Mouse (Mus musculus) MEL (cell line): Measurements from ENCODE around the gene Pxdn. TPM values are rescaled to one million over a fixed set of nuclear protein-coding genes. Genes with fewer than 3 reads are reported as not detected.

ENCODE experiments used
- DNase-seq: peaks from one replicate; pipeline ENCODE4 v3.0.0; 2011; ENCODE audit warnings: low read depth, low spot score
- H3K27ac ChIP-seq: 2 replicates; pipeline ENCODE4 v1.5.1; 2012; ENCODE audit warnings: low read depth, mild to moderate bottlenecking, control low read depth, low read length, moderate library complexity; ENCODE audit not compliant: control insufficient read depth
- H3K27me3 ChIP-seq, 2 experiments: fragments of 150-350 bp in 1 of 2; sonication (generic) in 1 of 2; 2 replicates each; pipeline ENCODE4 v1.6.1; 2012; ENCODE audit warnings: low read length in 2 of 2, mild to moderate bottlenecking in 2 of 2, improper control_type of control experiment in 1 of 2, moderate library complexity in 1 of 2; ENCODE audit not compliant: insufficient read depth in 2 of 2, control insufficient read depth in 1 of 2
- H3K36me3 ChIP-seq, 2 experiments: 2 replicates each; pipeline ENCODE4 v1.6.1; 2012 to 2014; ENCODE audit warnings: low read length in 2 of 2, improper control_type of control experiment in 1 of 2, inconsistent platforms in 1 of 2, mild to moderate bottlenecking in 1 of 2; ENCODE audit not compliant: insufficient read depth in 2 of 2, control insufficient read depth in 1 of 2
- H3K4me1 ChIP-seq, 2 experiments: fragments of 150-350 bp in 1 of 2; sonication (generic) in 1 of 2; 2 replicates each; pipeline ENCODE4 v1.6.1; 2012; ENCODE audit warnings: low read length in 2 of 2, improper control_type of control experiment in 1 of 2, mild to moderate bottlenecking in 1 of 2; ENCODE audit not compliant: insufficient read depth in 2 of 2, control insufficient read depth in 1 of 2
- H3K4me3 ChIP-seq, 2 experiments: fragments of 150-350 bp in 1 of 2; sonication (generic) in 1 of 2; 2 replicates each; pipeline ENCODE4 v1.5.1; 2012; ENCODE audit warnings: low read depth in 2 of 2, low read length in 2 of 2, mild to moderate bottlenecking in 2 of 2, moderate library complexity in 2 of 2, control low read depth in 1 of 2, improper control_type of control experiment in 1 of 2; ENCODE audit not compliant: control insufficient read depth in 1 of 2, insufficient read depth in 1 of 2
- H3K79me2 ChIP-seq: 2 replicates; pipeline ENCODE4 v1.6.1; 2012; ENCODE audit warnings: mild to moderate bottlenecking, low read length, moderate library complexity; ENCODE audit not compliant: control insufficient read depth, poor library complexity, insufficient read depth
- H3K9ac ChIP-seq: 2 replicates; pipeline ENCODE4 v1.6.1; 2012; ENCODE audit warnings: low read depth, mild to moderate bottlenecking, control low read depth, low read length, moderate library complexity; ENCODE audit not compliant: control insufficient read depth, poor library complexity, severe bottlenecking
- H3K9me3 ChIP-seq: fragments of 150-350 bp; sonication (generic); replicated peaks from 2 replicates; pipeline ENCODE4 v1.6.1; 2012; ENCODE audit warnings: mild to moderate bottlenecking, low read length, improper control_type of control experiment, moderate library complexity; ENCODE audit not compliant: insufficient read depth
- EP300 ChIP-seq, 2 experiments: IDR thresholded peaks; 2 replicates each; pipeline ENCODE4 v1.6.1; 2011; ENCODE audit warnings: improper control_type of control experiment in 2 of 2, low read length in 2 of 2, low read depth in 1 of 2, mild to moderate bottlenecking in 1 of 2
- GATA1 ChIP-seq: IDR thresholded peaks from 2 replicates; pipeline ENCODE4 v1.6.1; 2011; ENCODE audit warnings: low read depth, low read length, improper control_type of control experiment
- JUND ChIP-seq: IDR thresholded peaks from 2 replicates; pipeline ENCODE4 v1.6.1; 2011; ENCODE audit warnings: low read depth, mild to moderate bottlenecking, improper control_type of control experiment, low read length
- KAT2A ChIP-seq: conservative IDR thresholded peaks from 2 replicates; pipeline ENCODE4 v1.6.1; 2012; ENCODE audit warnings: low read depth, low read length, improper control_type of control experiment, inconsistent platforms
- MXI1 ChIP-seq: IDR thresholded peaks from 2 replicates; pipeline ENCODE4 v1.6.1; 2011; ENCODE audit warnings: mild to moderate bottlenecking, low read depth, low read length, improper control_type of control experiment
- RAD21 ChIP-seq: IDR thresholded peaks from 2 replicates; pipeline ENCODE4 v1.6.1; 2011; ENCODE audit warnings: mild to moderate bottlenecking, low read depth, low read length, improper control_type of control experiment
- RCOR1 ChIP-seq: IDR thresholded peaks from 2 replicates; pipeline ENCODE4 v1.6.1; 2012; ENCODE audit warnings: low read depth, mild to moderate bottlenecking, inconsistent platforms, low read length, improper control_type of control experiment
- ZNF384 ChIP-seq: IDR thresholded peaks from 2 replicates; pipeline ENCODE4 v1.6.1; 2012; ENCODE audit warnings: low read depth, mild to moderate bottlenecking, inconsistent platforms, low read length, improper control_type of control experiment
- polyA plus RNA-seq, 2 experiments: library from polyadenylated mRNA; stranded (reverse) in 1 of 2; unstranded in 1 of 2; fragments of >175 nt in 1 of 2; fragments of >200 nt in 1 of 2; gene quantifications; 2 replicates each; pipeline versions ENCODE4 v1.2.1 to v1.2.4; 2012; ENCODE audit warnings: low replicate concordance in 2 of 2, low read depth in 1 of 2; ENCODE audit not compliant: insufficient read length in 2 of 2, insufficient read depth in 1 of 2, missing spikeins in 1 of 2
- total RNA-seq: library from RNA; depleted of rRNA; stranded (reverse); fragments of 300-350 nt; gene quantifications from 2 replicates; pipeline ENCODE4 v1.2.3, GENCODE M21; 2012

Gene Pxdn
- total and polyA plus RNA-seq, 3 experiments = not detected

- DNase-seq = peak; percentile 1
- Histone ChIP-seq H3K9me3 (no peaks in the 10 kb centered on the region), H3K27me3 (no peaks in the 10 kb centered on the region), H3K36me3 (no peaks in the 10 kb centered on the region), H3K27ac (no peak overlapping the region), H3K9ac (no peak overlapping the region), H3K4me1 (no peaks in the 10 kb centered on the region), H3K4me3 (no peak overlapping the region), H3K79me2 (no peaks in the 10 kb centered on the region)
- TF ChIP-seq GATA1 (no peak), RAD21 (peak; percentile 6; the same call in 1 of the 2 replicates)
Observed at GRCm38 (mm10) chr12:30050235-30050634, 112.8 kb downstream of the Pxdn start.

DNA sequence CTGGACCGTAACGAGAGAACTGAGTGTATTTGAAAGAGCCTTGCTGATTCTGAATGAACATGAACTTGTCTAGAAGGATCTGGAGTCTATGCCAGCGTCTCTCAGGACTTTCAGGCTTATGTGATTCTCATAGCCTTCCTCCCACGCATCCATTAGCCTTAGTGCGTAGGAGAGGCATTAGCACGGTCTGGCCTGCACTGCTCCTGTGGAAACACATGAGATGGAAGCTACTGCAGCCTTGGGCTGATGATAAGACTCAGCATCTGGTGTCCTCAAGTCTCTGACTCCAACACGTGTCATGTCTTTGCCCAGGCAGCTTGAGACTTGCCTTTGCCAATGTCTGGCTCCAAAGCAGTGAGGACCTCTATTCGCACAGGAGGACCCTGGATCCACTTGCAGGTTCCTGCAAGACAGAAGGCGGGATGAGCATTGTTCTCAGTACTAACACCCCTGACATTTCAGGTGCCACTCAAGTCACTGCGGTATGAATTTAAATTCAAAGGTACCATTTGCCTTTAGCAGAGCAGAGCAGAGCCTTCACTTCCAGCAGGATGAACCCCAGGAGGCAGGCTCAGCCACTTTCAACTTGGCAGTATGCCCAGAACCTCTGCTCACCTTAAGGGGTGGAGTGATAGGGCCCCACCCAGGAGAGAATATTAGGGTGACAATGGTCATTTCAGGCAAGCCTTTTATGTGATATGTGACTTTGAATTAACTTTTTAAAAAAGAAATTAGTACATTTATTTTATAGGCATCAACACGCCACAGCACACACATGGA lies 117.5 kb downstream of the Pxdn start:
- Histone ChIP-seq H3K9me3 (no peaks in the 10 kb centered on the region), H3K9ac (no peak overlapping the region)
- TF ChIP-seq EP300 (IDR thresholded peaks at IDR 0.05; ENCODE audit: low read depth in 1 of 2, low read length in 2 of 2) = no peak
- TF ChIP-seq, all 39 proteins: peak for 0

DNA sequence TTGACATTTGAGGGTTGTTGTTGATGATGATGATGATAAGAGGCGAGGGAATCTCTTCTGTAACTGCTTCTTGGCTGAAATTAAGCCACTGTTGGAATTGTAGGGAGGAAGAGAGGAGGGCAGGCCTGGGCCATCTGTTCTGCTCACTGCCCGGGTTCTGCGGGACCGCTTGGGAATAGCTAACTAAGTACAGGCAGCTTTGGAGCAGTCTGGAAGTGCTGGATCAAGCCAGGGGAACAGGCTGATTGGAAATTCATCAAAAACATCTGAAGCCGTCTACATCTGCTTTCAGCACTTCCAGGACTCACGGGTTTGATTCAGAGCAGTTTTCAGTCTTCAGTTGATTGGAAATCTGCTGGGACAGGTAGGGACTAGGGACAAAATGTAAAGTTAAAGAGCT lies 120.6 kb downstream of the Pxdn start:
- Histone ChIP-seq H3K4me1 (no peaks in the 10 kb centered on the region), H3K9me3 (no peaks in the 10 kb centered on the region), H3K79me2 (no peaks in the 10 kb centered on the region), H3K36me3 (no peaks in the 10 kb centered on the region), H3K27ac (no peak overlapping the region), H3K4me3 (no peak overlapping the region), H3K27me3 (no peaks in the 10 kb centered on the region), H3K9ac (no peak overlapping the region)
- no peak for DNase-seq
- TF ChIP-seq MXI1 (no peak), JUND (no peak)

More for the DNA sequence above, 117.5 kb downstream of the Pxdn start:
- H3K4me1 ChIP-seq = no peaks in the 10 kb centered on the region
- no peak overlapping the region for H3K4me3 ChIP-seq
- H3K27ac ChIP-seq = no peak overlapping the region
- no peak for DNase-seq
- no peaks in the 10 kb centered on the region for H3K27me3 ChIP-seq
- H3K36me3 ChIP-seq = no peaks in the 10 kb centered on the region
- H3K79me2 ChIP-seq = no peaks in the 10 kb centered on the region

- Histone ChIP-seq H3K79me2 (no peaks in the 10 kb centered on the region), H3K4me1 (no peaks in the 10 kb centered on the region), H3K4me3 (no peak overlapping the region), H3K36me3 (no peaks in the 10 kb centered on the region), H3K27ac (no peak overlapping the region), H3K9ac (no peak overlapping the region), H3K27me3 (no peaks in the 10 kb centered on the region), H3K9me3 (no peaks in the 10 kb centered on the region)
- no peak for DNase-seq
- TF ChIP-seq MXI1 (no peak), RCOR1 (no peak), KAT2A (no peak), ZNF384 (no peak)
Observed at GRCm38 (mm10) chr12:30061503-30062117, 124.2 kb downstream of the Pxdn start.
